Mouse (Mus musculus) forebrain, embryonic 16.5 days (tissue): Measurements from ENCODE around the gene Recql5. TPM values are rescaled to one million over a fixed set of nuclear protein-coding genes. Genes with fewer than 3 reads are reported as not detected.

Source experiments
- ATAC-seq: fragments of 200-750 bp; cut with Nextera tagmentation; 2 replicates; pipeline ENCODE4 v1.8.0; 2017; ENCODE audit warnings: mild to moderate bottlenecking, moderate library complexity
- H3K27ac ChIP-seq: fragments of 300-500 bp; sonication (generic); 2 replicates; pipeline ENCODE4 v1.5.1; 2014; ENCODE audit warnings: low read length, control low read depth
- H3K27me3 ChIP-seq: fragments of 300-500 bp; sonication (generic); replicated peaks from 2 replicates; pipeline ENCODE4 v1.6.1; 2014; ENCODE audit warnings: low read length; ENCODE audit not compliant: control insufficient read depth, insufficient read depth
- H3K36me3 ChIP-seq: fragments of 300-500 bp; sonication (generic); 2 replicates; pipeline ENCODE4 v1.6.1; 2014; ENCODE audit not compliant: control insufficient read depth, insufficient read depth
- H3K4me1 ChIP-seq: fragments of 300-500 bp; sonication (generic); replicated peaks from 2 replicates; pipeline ENCODE4 v1.6.1; 2014; ENCODE audit warnings: low read length; ENCODE audit not compliant: control insufficient read depth, insufficient read depth
- H3K4me2 ChIP-seq: fragments of 300-500 bp; sonication (generic); 2 replicates; pipeline ENCODE4 v1.6.1; 2014; ENCODE audit warnings: mild to moderate bottlenecking, low read length, control low read depth
- H3K4me3 ChIP-seq: fragments of 300-500 bp; sonication (generic); replicated peaks from 2 replicates; pipeline ENCODE4 v1.5.1; 2014; ENCODE audit warnings: mild to moderate bottlenecking, low read length, control low read depth
- H3K9ac ChIP-seq: fragments of 300-500 bp; sonication (generic); replicated peaks from 2 replicates; pipeline ENCODE4 v1.6.1; 2014; ENCODE audit warnings: low read depth, low read length, control low read depth
- H3K9me3 ChIP-seq: fragments of 300-500 bp; sonication (generic); 2 replicates; pipeline ENCODE4 v1.6.1; 2016; ENCODE audit warnings: low read length; ENCODE audit not compliant: control insufficient read depth
- WGBS: fragments of 180-500 bp; shearing (Covaris S2); extraction: QIAGEN DNeasy Blood & Tissue Kit; methylation state at CpG from one replicate; pipeline ENCODE4 v1.1.7; 2014; 5-methylcytosine and 5-hydroxymethylcytosine counted together
- polyA plus RNA-seq: library from polyadenylated mRNA; unstranded; fragments of >200 nt; fragmentation: Nextera tagmentation; extraction: Ambion mirVana; gene quantifications from 2 replicates; pipeline ENCODE4 v1.2.1, GENCODE M21; 2015

Gene Recql5
- polyA plus RNA-seq, 1 experiment from 2014 or later: 26.0 TPM

GRCm38 (mm10) chr11:115964977-115965604 lies 31.8 kb upstream of the Recql5 start:
- Histone ChIP-seq H3K27me3 (no peaks in the 10 kb centered on the region), H3K27ac (no peak overlapping the region), H3K4me1 (no peaks in the 10 kb centered on the region), H3K36me3 (peaks cover 50% of the 10 kb centered on the region), H3K9me3 (no peaks in the 10 kb centered on the region), H3K4me3 (no peak overlapping the region), H3K4me2 (no peak overlapping the region), H3K9ac (no peak overlapping the region)
- ATAC-seq: no peak
- WGBS: 83% methylated on average over 10 of the region's 10 CpGs

- H3K4me1 ChIP-seq: no peaks in the 10 kb centered on the region
- ATAC-seq: no peak
- 96% methylated on average over 9 of the region's 9 CpGs for whole genome bisulfite sequencing
- no peak overlapping the region for H3K9ac ChIP-seq
- peaks cover 53% of the 10 kb centered on the region for H3K36me3 ChIP-seq
- H3K4me3 ChIP-seq: no peak overlapping the region
- H3K27me3 ChIP-seq: no peaks in the 10 kb centered on the region
- H3K4me2 ChIP-seq: no peak overlapping the region
- no peak overlapping the region for H3K27ac ChIP-seq
- H3K9me3 ChIP-seq: no peaks in the 10 kb centered on the region
Measured at GRCm38 (mm10) chr11:115962651-115963412, 29.6 kb upstream of the Recql5 start.

- ATAC-seq: no peak
- no peaks in the 10 kb centered on the region for H3K27me3 ChIP-seq
- peaks cover 25% of the 10 kb centered on the region for H3K36me3 ChIP-seq
- H3K9me3 ChIP-seq: no peaks in the 10 kb centered on the region
- no peak overlapping the region for H3K9ac ChIP-seq
- peaks cover 6% of the 10 kb centered on the region; the same call in 1 of the 2 replicates for H3K4me1 ChIP-seq
- no peak overlapping the region for H3K27ac ChIP-seq
- no peak overlapping the region for H3K4me3 ChIP-seq
- 93% methylated on average over 9 of the region's 9 CpGs for WGBS
- H3K4me2 ChIP-seq: no peak overlapping the region
Measured at GRCm38 (mm10) chr11:115959018-115959417, 25.7 kb upstream of the Recql5 start.

- peaks cover 6% of the 10 kb centered on the region; the same call in 1 of the 2 replicates for H3K4me1 ChIP-seq
- H3K9me3 ChIP-seq: no peaks in the 10 kb centered on the region
- no peak overlapping the region for H3K27ac ChIP-seq
- 91% methylated on average over 7 of the region's 7 CpGs for WGBS
- H3K4me2 ChIP-seq: no peak overlapping the region
- H3K4me3 ChIP-seq: no peak overlapping the region
- peaks cover 23% of the 10 kb centered on the region for H3K36me3 ChIP-seq
- no peaks in the 10 kb centered on the region for H3K27me3 ChIP-seq
- no peak for ATAC-seq
- no peak overlapping the region for H3K9ac ChIP-seq
Measured at GRCm38 (mm10) chr11:115957971-115958370, 24.7 kb upstream of the Recql5 start.

- peaks cover 20% of the 10 kb centered on the region for H3K36me3 ChIP-seq
- H3K27me3 ChIP-seq: no peaks in the 10 kb centered on the region
- no peaks in the 10 kb centered on the region for H3K9me3 ChIP-seq
- H3K9ac ChIP-seq: no peak overlapping the region
- WGBS: 18% methylated on average over 4 of the region's 4 CpGs
- no peak for ATAC-seq
- H3K4me1 ChIP-seq: peaks cover 6% of the 10 kb centered on the region; the same call in 1 of the 2 replicates
- no peak overlapping the region for H3K27ac ChIP-seq
- H3K4me3 ChIP-seq: no peak overlapping the region
- H3K4me2 ChIP-seq: no peak overlapping the region
Measured at GRCm38 (mm10) chr11:115956453-115956852, 23.2 kb upstream of the Recql5 start.

- H3K9ac ChIP-seq: no peak overlapping the region
- H3K4me1 ChIP-seq: peaks cover 6% of the 10 kb centered on the region; the same call in 1 of the 2 replicates
- no peak overlapping the region for H3K4me3 ChIP-seq
- WGBS: 60% methylated on average over 10 of the region's 10 CpGs
- H3K9me3 ChIP-seq: no peaks in the 10 kb centered on the region
- H3K36me3 ChIP-seq: peaks cover 12% of the 10 kb centered on the region
- no peak overlapping the region for H3K4me2 ChIP-seq
- peak; percentile 54; the same call in 1 of the 2 replicates for ATAC-seq
- no peaks in the 10 kb centered on the region for H3K27me3 ChIP-seq
- H3K27ac ChIP-seq: 0 out of 2 replicates have a peak overlapping the region, but pooled peaks have one; percentile 39
Measured at GRCm38 (mm10) chr11:115955195-115955858, 22.1 kb upstream of the Recql5 start.

GRCm38 (mm10) chr11:115954712-115955111 lies 21.4 kb upstream of the Recql5 start:
- no peaks in the 10 kb centered on the region for H3K27me3 ChIP-seq
- H3K9me3 ChIP-seq: no peaks in the 10 kb centered on the region
- 82% methylated on average over 5 of the region's 5 CpGs for WGBS
- peaks cover 12% of the 10 kb centered on the region for H3K36me3 ChIP-seq
- H3K4me1 ChIP-seq: peaks cover 6% of the 10 kb centered on the region; the same call in 1 of the 2 replicates
- no peak overlapping the region for H3K27ac ChIP-seq
- no peak overlapping the region for H3K4me2 ChIP-seq
- H3K9ac ChIP-seq: no peak overlapping the region
- ATAC-seq: no peak
- H3K4me3 ChIP-seq: no peak overlapping the region

- Histone ChIP-seq H3K9ac (no peak overlapping the region), H3K36me3 (peaks cover 9% of the 10 kb centered on the region), H3K27ac (no peak overlapping the region), H3K4me3 (no peak overlapping the region), H3K27me3 (no peaks in the 10 kb centered on the region), H3K9me3 (no peaks in the 10 kb centered on the region), H3K4me1 (peaks cover 6% of the 10 kb centered on the region; the same call in 1 of the 2 replicates), H3K4me2 (no peak overlapping the region)
- WGBS: 84% methylated on average over 2 of the region's 2 CpGs
- ATAC-seq: no peak
Measured at GRCm38 (mm10) chr11:115950719-115951118, 17.4 kb upstream of the Recql5 start.

GRCm38 (mm10) chr11:115948316-115948715 lies 15.0 kb upstream of the Recql5 start:
- Histone ChIP-seq H3K4me3 (no peak overlapping the region), H3K27ac (no peak overlapping the region), H3K9me3 (no peaks in the 10 kb centered on the region), H3K4me1 (no peaks in the 10 kb centered on the region), H3K27me3 (no peaks in the 10 kb centered on the region), H3K4me2 (no peak overlapping the region), H3K36me3 (peaks cover 7% of the 10 kb centered on the region), H3K9ac (no peak overlapping the region)
- 93% methylated on average over 9 of the region's 9 CpGs for WGBS
- no peak for ATAC-seq
